Mouse (Mus musculus): ENCODE results near the gene Slc2a6. TPM values are rescaled to one million over a fixed set of nuclear protein-coding genes. Genes with fewer than 3 reads are reported as not detected.
A peak's percentile ranks its signal among the peaks of the same experiment; 100 is the strongest.

The Slc2a6 gene
- 0.64 and 0.65 TPM in 2 replicates for polyA plus RNA-seq (2015; fragmentation: Nextera tagmentation; extraction: Ambion mirVana)

- Histone ChIP-seq H3K4me2 (ENCODE audit: low read depth, low read length) (peak within 1 kb of the TSS; percentile 63), H3K4me1 (ENCODE audit: control insufficient read depth, insufficient read depth, low read length) (no peaks in the 10 kb centered on the region), H3K4me3 (ENCODE audit: low read length) (peak within 1 kb of the TSS; percentile 32), H3K27me3 (ENCODE audit: control insufficient read depth, insufficient read depth, low read length) (peaks cover 4% of the 10 kb centered on the region; the same call in 1 of the 2 replicates), H3K36me3 (ENCODE audit: control insufficient read depth, insufficient read depth) (no peaks in the 10 kb centered on the region), H3K27ac (ENCODE audit: low read length) (no peak within 1 kb of the TSS), H3K9ac (ENCODE audit: low read length) (0 out of 2 replicates have a peak within 1 kb of the TSS, but pooled peaks have one; percentile 39), H3K9me3 (replicated peaks; ENCODE audit: control insufficient read depth, low read length) (no peaks in the 10 kb centered on the region)
- ATAC-seq (replicated peaks; ENCODE audit: extremely low read depth, insufficient read depth, low FRiP score): peak; percentile 95
- 2% methylated on average over 38 of the region's 38 CpGs for WGBS
These were observed at the start of gene Slc2a6 for GRCm38 (mm10) chr2:27027618-27028436. Gene Slc2a6, minus strand, starts transcription at chr2:27027998.

- no peak for ATAC-seq (replicated peaks; ENCODE audit: extremely low read depth, insufficient read depth, low FRiP score)
- Histone ChIP-seq H3K36me3 (ENCODE audit: control insufficient read depth, insufficient read depth) (no peaks in the 10 kb centered on the region), H3K4me1 (ENCODE audit: control insufficient read depth, insufficient read depth, low read length) (peaks cover 54% of the 10 kb centered on the region), H3K27ac (ENCODE audit: low read length) (no peak overlapping the region), H3K9ac (ENCODE audit: low read length) (no peak overlapping the region), H3K4me2 (ENCODE audit: low read depth, low read length) (no peak overlapping the region), H3K4me3 (ENCODE audit: low read length) (no peak overlapping the region), H3K9me3 (replicated peaks; ENCODE audit: control insufficient read depth, low read length) (no peaks in the 10 kb centered on the region), H3K27me3 (ENCODE audit: control insufficient read depth, insufficient read depth, low read length) (peaks cover 5% of the 10 kb centered on the region; the same call in 1 of the 2 replicates)
- WGBS: 61% methylated on average over 3 of the region's 3 CpGs
These were observed 47.7 kb upstream of the Slc2a6 start for GRCm38 (mm10) chr2:27075485-27075884.

- no peak overlapping the region for H3K27ac ChIP-seq (ENCODE audit: low read length)
These were observed 47.0 kb upstream of the Slc2a6 start for GRCm38 (mm10) chr2:27074804-27075203.

GRCm38 (mm10) chr2:27073407-27073806 lies 45.6 kb upstream of the Slc2a6 start:
- Histone ChIP-seq H3K27ac (ENCODE audit: low read length) (no peak overlapping the region), H3K4me1 (ENCODE audit: control insufficient read depth, insufficient read depth, low read length) (peaks cover 43% of the 10 kb centered on the region), H3K9me3 (replicated peaks; ENCODE audit: control insufficient read depth, low read length) (no peaks in the 10 kb centered on the region), H3K27me3 (ENCODE audit: control insufficient read depth, insufficient read depth, low read length) (peaks cover 5% of the 10 kb centered on the region; the same call in 1 of the 2 replicates), H3K9ac (ENCODE audit: low read length) (no peak overlapping the region), H3K4me3 (ENCODE audit: low read length) (no peak overlapping the region), H3K36me3 (ENCODE audit: control insufficient read depth, insufficient read depth) (no peaks in the 10 kb centered on the region), H3K4me2 (ENCODE audit: low read depth, low read length) (no peak overlapping the region)
- 66% methylated on average over 4 of the region's 4 CpGs for WGBS
- no peak for ATAC-seq (replicated peaks; ENCODE audit: extremely low read depth, insufficient read depth, low FRiP score)

More at GRCm38 (mm10) chr2:27074804-27075203, 47.0 kb upstream of the Slc2a6 start:
- H3K36me3 ChIP-seq (ENCODE audit: control insufficient read depth, insufficient read depth): no peaks in the 10 kb centered on the region
- whole genome bisulfite sequencing: 64% methylated on average over 4 of the region's 4 CpGs
- ATAC-seq (replicated peaks; ENCODE audit: extremely low read depth, insufficient read depth, low FRiP score): no peak
- peaks cover 51% of the 10 kb centered on the region for H3K4me1 ChIP-seq (ENCODE audit: control insufficient read depth, insufficient read depth, low read length)
- H3K4me2 ChIP-seq (ENCODE audit: low read depth, low read length): no peak overlapping the region
- H3K9ac ChIP-seq (ENCODE audit: low read length): no peak overlapping the region
- H3K9me3 ChIP-seq (replicated peaks; ENCODE audit: control insufficient read depth, low read length): no peaks in the 10 kb centered on the region
- peaks cover 5% of the 10 kb centered on the region; the same call in 1 of the 2 replicates for H3K27me3 ChIP-seq (ENCODE audit: control insufficient read depth, insufficient read depth, low read length)
- no peak overlapping the region for H3K4me3 ChIP-seq (ENCODE audit: low read length)

- no peak for ATAC-seq (replicated peaks; ENCODE audit: extremely low read depth, insufficient read depth, low FRiP score)
- no peaks in the 10 kb centered on the region for H3K9me3 ChIP-seq (replicated peaks; ENCODE audit: control insufficient read depth, low read length)
- no peak within 1 kb of the TSS for H3K9ac ChIP-seq (ENCODE audit: low read length)
- peaks cover 5% of the 10 kb centered on the region; the same call in 1 of the 2 replicates for H3K27me3 ChIP-seq (ENCODE audit: control insufficient read depth, insufficient read depth, low read length)
- H3K4me2 ChIP-seq (ENCODE audit: low read depth, low read length): no peak within 1 kb of the TSS
- no peaks in the 10 kb centered on the region for H3K36me3 ChIP-seq (ENCODE audit: control insufficient read depth, insufficient read depth)
- no peak within 1 kb of the TSS for H3K27ac ChIP-seq (ENCODE audit: low read length)
- H3K4me3 ChIP-seq (ENCODE audit: low read length): no peak within 1 kb of the TSS
- H3K4me1 ChIP-seq (ENCODE audit: control insufficient read depth, insufficient read depth, low read length): peaks cover 34% of the 10 kb centered on the region
- WGBS: 75% methylated on average over 2 of the region's 2 CpGs
These were observed 44.2 kb upstream of the Slc2a6 start, which contains the start of gene Mymk for GRCm38 (mm10) chr2:27071978-27072377. Gene Mymk, minus strand, starts transcription at chr2:27072179.

GRCm38 (mm10) chr2:27071137-27071536 lies 43.3 kb upstream of the Slc2a6 start:
- Histone ChIP-seq H3K4me1 (ENCODE audit: control insufficient read depth, insufficient read depth, low read length) (peaks cover 34% of the 10 kb centered on the region), H3K4me2 (ENCODE audit: low read depth, low read length) (no peak overlapping the region), H3K36me3 (ENCODE audit: control insufficient read depth, insufficient read depth) (no peaks in the 10 kb centered on the region), H3K9ac (ENCODE audit: low read length) (no peak overlapping the region), H3K27me3 (ENCODE audit: control insufficient read depth, insufficient read depth, low read length) (no peaks in the 10 kb centered on the region), H3K27ac (ENCODE audit: low read length) (no peak overlapping the region), H3K4me3 (ENCODE audit: low read length) (no peak overlapping the region), H3K9me3 (replicated peaks; ENCODE audit: control insufficient read depth, low read length) (no peaks in the 10 kb centered on the region)
- WGBS: 4% methylated on average over 4 of the region's 4 CpGs
- peak; percentile 77 for ATAC-seq (replicated peaks; ENCODE audit: extremely low read depth, insufficient read depth, low FRiP score)

- no peak overlapping the region for H3K4me3 ChIP-seq (ENCODE audit: low read length)
- no peak overlapping the region for H3K27ac ChIP-seq (ENCODE audit: low read length)
These were observed 42.5 kb upstream of the Slc2a6 start for GRCm38 (mm10) chr2:27070247-27070813.

GRCm38 (mm10) chr2:27069646-27070045 lies 41.8 kb upstream of the Slc2a6 start:
- no peaks in the 10 kb centered on the region for H3K9me3 ChIP-seq (replicated peaks; ENCODE audit: control insufficient read depth, low read length)
- no peak for ATAC-seq (replicated peaks; ENCODE audit: extremely low read depth, insufficient read depth, low FRiP score)

More at GRCm38 (mm10) chr2:27070247-27070813, 42.5 kb upstream of the Slc2a6 start:
- H3K4me2 ChIP-seq (ENCODE audit: low read depth, low read length): no peak overlapping the region
- WGBS: 77% methylated on average over 2 of the region's 2 CpGs
- H3K36me3 ChIP-seq (ENCODE audit: control insufficient read depth, insufficient read depth): no peaks in the 10 kb centered on the region
- ATAC-seq (replicated peaks; ENCODE audit: extremely low read depth, insufficient read depth, low FRiP score): no peak
- H3K27me3 ChIP-seq (ENCODE audit: control insufficient read depth, insufficient read depth, low read length): no peaks in the 10 kb centered on the region
- no peaks in the 10 kb centered on the region for H3K9me3 ChIP-seq (replicated peaks; ENCODE audit: control insufficient read depth, low read length)
- no peak overlapping the region for H3K9ac ChIP-seq (ENCODE audit: low read length)
- peaks cover 28% of the 10 kb centered on the region for H3K4me1 ChIP-seq (ENCODE audit: control insufficient read depth, insufficient read depth, low read length)

GRCm38 (mm10) chr2:27067996-27068395 lies 40.2 kb upstream of the Slc2a6 start:
- ATAC-seq (replicated peaks; ENCODE audit: extremely low read depth, insufficient read depth, low FRiP score): no peak
- H3K4me1 ChIP-seq (ENCODE audit: control insufficient read depth, insufficient read depth, low read length): peaks cover 22% of the 10 kb centered on the region
- 48% methylated on average over 2 of the region's 2 CpGs for WGBS

More at GRCm38 (mm10) chr2:27069646-27070045, 41.8 kb upstream of the Slc2a6 start:
- Histone ChIP-seq H3K4me3 (ENCODE audit: low read length) (no peak overlapping the region), H3K4me2 (ENCODE audit: low read depth, low read length) (no peak overlapping the region), H3K4me1 (ENCODE audit: control insufficient read depth, insufficient read depth, low read length) (peaks cover 22% of the 10 kb centered on the region), H3K9ac (ENCODE audit: low read length) (no peak overlapping the region), H3K27ac (ENCODE audit: low read length) (no peak overlapping the region), H3K36me3 (ENCODE audit: control insufficient read depth, insufficient read depth) (no peaks in the 10 kb centered on the region), H3K27me3 (ENCODE audit: control insufficient read depth, insufficient read depth, low read length) (no peaks in the 10 kb centered on the region)
- 62% methylated on average over 3 of the region's 3 CpGs for WGBS

More at GRCm38 (mm10) chr2:27067996-27068395, 40.2 kb upstream of the Slc2a6 start:
- Histone ChIP-seq H3K9me3 (replicated peaks; ENCODE audit: control insufficient read depth, low read length) (no peaks in the 10 kb centered on the region), H3K27me3 (ENCODE audit: control insufficient read depth, insufficient read depth, low read length) (no peaks in the 10 kb centered on the region), H3K27ac (ENCODE audit: low read length) (no peak overlapping the region), H3K36me3 (ENCODE audit: control insufficient read depth, insufficient read depth) (no peaks in the 10 kb centered on the region), H3K4me2 (ENCODE audit: low read depth, low read length) (no peak overlapping the region), H3K4me3 (ENCODE audit: low read length) (no peak overlapping the region), H3K9ac (ENCODE audit: low read length) (no peak overlapping the region)

All from heart, embryonic 16.5 days (tissue).